Mouse (Mus musculus) liver, adult 2 months (tissue): Measurements from ENCODE around the gene Ttll5.

Experiments
- CTCF ChIP-seq: fragments of 200-500 bp; IDR thresholded peaks from 2 replicates; pipeline ENCODE4 v1.5.1; 2011; ENCODE audit warnings: low read depth, low read length, control low read depth
- POLR2A ChIP-seq: fragments of 200-500 bp; IDR thresholded peaks from 2 replicates; pipeline ENCODE4 v1.6.1; 2011; ENCODE audit warnings: low read length, control low read depth; ENCODE audit not compliant: insufficient read depth; ENCODE audit errors: extremely low read depth

- TF ChIP-seq POLR2A (no peak), CTCF (no peak)
Measured at GRCm38 (mm10) chr12:86057516-86057915, 233.1 kb downstream of the Ttll5 start.
